Mouse (Mus musculus) small intestine, adult 2 months (tissue): ENCODE measurements around the gene Mapk1ip1l.

Source experiments
- CTCF ChIP-seq: fragments of 200-500 bp; IDR thresholded peaks from 2 replicates; pipeline ENCODE4 v1.5.1; 2012; ENCODE audit warnings: low read depth, mild to moderate bottlenecking, control low read depth, inconsistent platforms, low read length, moderate library complexity, mixed read lengths; ENCODE audit not compliant: insufficient replicate concordance, insufficient read length; ENCODE audit errors: extremely low read depth
- POLR2A ChIP-seq: fragments of 200-500 bp; IDR thresholded peaks from 2 replicates; pipeline ENCODE4 v1.6.1; 2012; ENCODE audit warnings: low read depth, mild to moderate bottlenecking, control low read depth, inconsistent platforms, low read length, moderate library complexity

DNA sequence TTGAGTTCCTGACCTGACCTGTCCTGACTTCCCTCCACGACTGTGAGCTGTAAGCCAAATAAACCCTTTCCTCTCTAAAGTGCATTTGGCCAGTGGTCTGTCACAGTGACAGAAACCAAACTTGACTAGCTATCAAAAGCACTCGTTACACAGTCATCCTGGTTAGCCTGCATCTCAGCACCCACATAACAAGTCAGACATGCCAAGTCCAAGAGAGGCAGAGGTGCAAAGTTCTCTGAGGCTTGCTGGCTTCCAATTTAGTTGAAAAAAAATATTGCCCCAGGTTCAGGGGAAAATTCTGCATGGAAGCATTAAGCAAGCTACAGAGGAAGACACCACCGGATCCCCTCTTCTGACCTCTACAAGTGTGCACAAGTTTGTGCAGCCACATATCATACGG lies 55.2 kb downstream of the Mapk1ip1l start:
- TF ChIP-seq CTCF: no peak
- no peak for TF ChIP-seq POLR2A
